Mouse (Mus musculus): ENCODE results near the gene Sycp2.

The Sycp2 gene

GRCm38 (mm10) chr2:178407053-178407815 is at the start of gene Sycp2:
Gene Sycp2, minus strand, starts transcription at chr2:178407685.
- no peak for DNase-seq

GRCm38 (mm10) chr2:178454664-178455516 is 47.4 kb upstream of the Sycp2 start:
- DNase-seq: peak; percentile 47

GRCm38 (mm10) chr2:178450961-178451360 is 43.5 kb upstream of the Sycp2 start:
- no peak for DNase-seq

- no peak for DNase-seq
These were observed 42.8 kb upstream of the Sycp2 start for GRCm38 (mm10) chr2:178450236-178450635.

GRCm38 (mm10) chr2:178449386-178449785 is 41.9 kb upstream of the Sycp2 start:
- DNase-seq: no peak

- DNase-seq: no peak
These were observed 29.8 kb upstream of the Sycp2 start for GRCm38 (mm10) chr2:178437311-178437710.

- DNase-seq: no peak
These were observed 26.4 kb upstream of the Sycp2 start for GRCm38 (mm10) chr2:178433903-178434302.

- DNase-seq: no peak
These were observed 26.0 kb upstream of the Sycp2 start for GRCm38 (mm10) chr2:178433495-178433894.

GRCm38 (mm10) chr2:178430231-178430630 is 22.7 kb upstream of the Sycp2 start, which contains the start of gene Cdh26:
Gene Cdh26, plus strand, starts transcription at chr2:178430531.
- no peak for DNase-seq

GRCm38 (mm10) chr2:178429426-178429825 is 21.9 kb upstream of the Sycp2 start:
- no peak for DNase-seq

GRCm38 (mm10) chr2:178428676-178429075 is 21.2 kb upstream of the Sycp2 start:
- no peak for DNase-seq

- no peak for DNase-seq
These were observed 20.7 kb upstream of the Sycp2 start for GRCm38 (mm10) chr2:178428183-178428582.

GRCm38 (mm10) chr2:178427181-178427580 is 19.7 kb upstream of the Sycp2 start:
- DNase-seq: peak; percentile 0

GRCm38 (mm10) chr2:178426229-178426628 is 18.7 kb upstream of the Sycp2 start:
- peak; percentile 62 for DNase-seq

- DNase-seq: no peak
These were observed 15.7 kb upstream of the Sycp2 start for GRCm38 (mm10) chr2:178423223-178423622.

- no peak for DNase-seq
These were observed 14.7 kb upstream of the Sycp2 start for GRCm38 (mm10) chr2:178422186-178422585.

GRCm38 (mm10) chr2:178421603-178422002 is 14.1 kb upstream of the Sycp2 start:
- DNase-seq: no peak

- DNase-seq: no peak
These were observed 13.1 kb upstream of the Sycp2 start for GRCm38 (mm10) chr2:178420576-178420975.

GRCm38 (mm10) chr2:178416970-178417369 is 9.5 kb upstream of the Sycp2 start:
- no peak for DNase-seq

- peak; percentile 56 for DNase-seq
These were observed 8.9 kb upstream of the Sycp2 start for GRCm38 (mm10) chr2:178416427-178416826.

GRCm38 (mm10) chr2:178415150-178415448 is 7.6 kb upstream of the Sycp2 start:
- no peak for DNase-seq

GRCm38 (mm10) chr2:178414261-178415149 is 7.0 kb upstream of the Sycp2 start, which contains the start of the genes Ppp1r3d and Fam217b:
Gene Ppp1r3d, minus strand, starts transcription at chr2:178414472.
Gene Fam217b, plus strand, starts transcription at chr2:178414524.
- peak; percentile 69 for DNase-seq

Data from lung, postnatal 10 days (tissue).